Comparison of ENCODE assay signal across 9 mouse cellular contexts in genomic region chr4:80872847-80873644, GRCm38 (mm10). TPM values are rescaled to one million over a fixed set of nuclear protein-coding genes. Genes with fewer than 3 reads are reported as not detected.
DNase-seq lines count a peak whose midpoint lies in the region; ATAC-seq and TF ChIP-seq lines count a peak whose summit lies in the region.
"Had no signal": no experiment of that assay in that cellular context is flagged by ENCODE, and none has a peak within 500 bp of the region (broad histone marks: within the 10 kb centered on the region; RNA-seq: fewer than 3 reads in every experiment).

No protein-coding gene starts in this region.

- peak; percentile 60 for TF ChIP-seq CTCF in liver, postnatal 0 days (IDR thresholded peaks at IDR 0.05; ENCODE audit: low read depth)

- no peaks in the 10 kb centered on the region for H3K36me3 ChIP-seq in forebrain, embryonic 13.5 days (ENCODE audit: poor library complexity, severe bottlenecking)
- no peaks in the 10 kb centered on the region for H3K36me3 ChIP-seq in forebrain, embryonic 11.5 days (ENCODE audit: control insufficient read depth, insufficient read depth, low read length)
- no peaks in the 10 kb centered on the region for H3K36me3 ChIP-seq in embryonic facial prominence, embryonic 14.5 days (ENCODE audit: control insufficient read depth, insufficient read depth, low read length)
- no peaks in the 10 kb centered on the region for H3K36me3 ChIP-seq in liver, postnatal 0 days (replicated peaks; ENCODE audit: insufficient read depth, low read length)
- H3K36me3 ChIP-seq: G1E had no signal

- no peak overlapping the region for H3K9ac ChIP-seq in forebrain, embryonic 13.5 days
- H3K9ac ChIP-seq in forebrain, embryonic 11.5 days (ENCODE audit: low read length): no peak overlapping the region
- H3K9ac ChIP-seq in embryonic facial prominence, embryonic 14.5 days (ENCODE audit: low read depth, low read length): no peak overlapping the region
- H3K9ac ChIP-seq in liver, postnatal 0 days (replicated peaks): no peak overlapping the region

- 40% methylated on average over 6 of the region's 6 CpGs for WGBS in forebrain, embryonic 13.5 days
- 37% methylated on average over 6 of the region's 6 CpGs for WGBS in forebrain, embryonic 11.5 days
- WGBS in embryonic facial prominence, embryonic 14.5 days: 39% methylated on average over 6 of the region's 6 CpGs
- WGBS in liver, postnatal 0 days (ENCODE audit: insufficient replicate concordance): 36% methylated on average over 6 of the region's 6 CpGs

- DNase-seq in forebrain, embryonic 11.5 days (ENCODE audit: low spot score): no peak
- DNase-seq in A20 (ENCODE audit: low read depth, low spot score): peak; percentile 7
- peak; percentile 52 for DNase-seq in embryonic facial prominence, embryonic 14.5 days (ENCODE audit: low spot score)
- DNase-seq in liver, postnatal 0 days: no peak
- DNase-seq in cerebellum, postnatal 36 days: no peak
- DNase-seq in cerebellum, adult 9-11 months: no peak
- DNase-seq in cerebellum, adult 11-12 months: no peak

- no peak for TF ChIP-seq EP300 in liver, postnatal 0 days (IDR thresholded peaks at IDR 0.05; ENCODE audit: low read depth)

- no peaks in the 10 kb centered on the region for H3K4me1 ChIP-seq in forebrain, embryonic 13.5 days
- H3K4me1 ChIP-seq in forebrain, embryonic 11.5 days (replicated peaks; ENCODE audit: control insufficient read depth, insufficient read depth, low read length): no peaks in the 10 kb centered on the region
- no peaks in the 10 kb centered on the region for H3K4me1 ChIP-seq in embryonic facial prominence, embryonic 14.5 days (ENCODE audit: control insufficient read depth, insufficient read depth, low read length)
- peaks cover 7% of the 10 kb centered on the region; the same call in 1 of the 2 replicates for H3K4me1 ChIP-seq in liver, postnatal 0 days (ENCODE audit: insufficient read depth)

- no peaks in the 10 kb centered on the region for H3K27me3 ChIP-seq in forebrain, embryonic 13.5 days
- H3K27me3 ChIP-seq in forebrain, embryonic 11.5 days (ENCODE audit: control insufficient read depth, insufficient read depth, low read length): no peaks in the 10 kb centered on the region
- no peaks in the 10 kb centered on the region for H3K27me3 ChIP-seq in embryonic facial prominence, embryonic 14.5 days (replicated peaks; ENCODE audit: control insufficient read depth, insufficient read depth, low read length)
- H3K27me3 ChIP-seq in liver, postnatal 0 days (ENCODE audit: insufficient read depth, low read length): no peaks in the 10 kb centered on the region

- no peak overlapping the region for H3K4me3 ChIP-seq in forebrain, embryonic 13.5 days
- no peak overlapping the region for H3K4me3 ChIP-seq in forebrain, embryonic 11.5 days (ENCODE audit: low read depth, low read length)
- no peak overlapping the region for H3K4me3 ChIP-seq in embryonic facial prominence, embryonic 14.5 days (ENCODE audit: low read depth, low read length)
- H3K4me3 ChIP-seq in liver, postnatal 0 days (ENCODE audit: low read depth, low read length): no peak overlapping the region

- H3K27ac ChIP-seq in forebrain, embryonic 13.5 days: no peak overlapping the region
- H3K27ac ChIP-seq in forebrain, embryonic 11.5 days (ENCODE audit: low read depth, low read length): no peak overlapping the region
- H3K27ac ChIP-seq in embryonic facial prominence, embryonic 14.5 days (replicated peaks; ENCODE audit: low read depth, low read length): no peak overlapping the region
- peak overlapping the region; percentile 51; the same call in 1 of the 2 replicates for H3K27ac ChIP-seq in liver, postnatal 0 days (ENCODE audit: low read depth)

- H3K9me3 ChIP-seq in forebrain, embryonic 13.5 days (replicated peaks): no peaks in the 10 kb centered on the region
- no peaks in the 10 kb centered on the region for H3K9me3 ChIP-seq in forebrain, embryonic 11.5 days (ENCODE audit: control insufficient read depth, low read length)
- no peaks in the 10 kb centered on the region for H3K9me3 ChIP-seq in embryonic facial prominence, embryonic 14.5 days (ENCODE audit: control insufficient read depth, low read length)
- H3K9me3 ChIP-seq in liver, postnatal 0 days (ENCODE audit: low read length): no peaks in the 10 kb centered on the region

- peak; percentile 51; the same call in 1 of the 2 replicates for ATAC-seq in forebrain, embryonic 13.5 days
- ATAC-seq in forebrain, embryonic 11.5 days (replicated peaks; ENCODE audit: low FRiP score): no peak
- ATAC-seq in embryonic facial prominence, embryonic 14.5 days (ENCODE audit: low read depth): no peak
- ATAC-seq in liver, postnatal 0 days: peak; percentile 69

- no peak overlapping the region for H3K4me2 ChIP-seq in forebrain, embryonic 13.5 days
- no peak overlapping the region for H3K4me2 ChIP-seq in forebrain, embryonic 11.5 days (ENCODE audit: low read depth, low read length, severe bottlenecking)
- no peak overlapping the region for H3K4me2 ChIP-seq in embryonic facial prominence, embryonic 14.5 days (ENCODE audit: low read depth, low read length)
- H3K4me2 ChIP-seq in liver, postnatal 0 days (ENCODE audit: low read depth, low read length): no peak overlapping the region

RNA-seq across cellular contexts. Expression of gene Lurap1l, which starts 37.4 kb away (rescaled TPM):
- polyA plus RNA-seq in forebrain, embryonic 13.5 days (2015; fragmentation: Nextera tagmentation; extraction: Ambion mirVana): 3.2 and 3.3 TPM in 2 replicates
- 2.5 TPM in 2 replicates for polyA plus RNA-seq in forebrain, embryonic 11.5 days (2014; fragmentation: Nextera tagmentation; extraction: Ambion mirVana)
- polyA plus RNA-seq in embryonic facial prominence, embryonic 14.5 days (2014; fragmentation: Nextera tagmentation; extraction: Ambion mirVana): 14.6 and 14.8 TPM in 2 replicates
- 14.2 and 19.7 TPM in 2 replicates for polyA plus RNA-seq in liver, postnatal 0 days (2015; fragmentation: Nextera tagmentation; extraction: Ambion mirVana)
- polyA plus RNA-seq: G1E had no signal

RNA-seq across cellular contexts. Expression of gene Tyrp1, which starts 39.1 kb away (rescaled TPM):
- polyA plus RNA-seq in forebrain, embryonic 13.5 days (2015; fragmentation: Nextera tagmentation; extraction: Ambion mirVana): 0.06 and 0.28 TPM in 2 replicates
- polyA plus RNA-seq in forebrain, embryonic 11.5 days (2014; fragmentation: Nextera tagmentation; extraction: Ambion mirVana): 0.11 TPM in 1 of 2 replicates, not detected in the other
- polyA plus RNA-seq in embryonic facial prominence, embryonic 14.5 days (2014; fragmentation: Nextera tagmentation; extraction: Ambion mirVana): 0.79 and 1.9 TPM in 2 replicates
- not detected in 2 replicates for polyA plus RNA-seq in liver, postnatal 0 days (2015; fragmentation: Nextera tagmentation; extraction: Ambion mirVana)
- polyA plus RNA-seq: G1E had no signal

Comparison
In these comparisons a context has a peak if more than half of its experiments do, and no peak if none do; other contexts are left out.
1. ATAC-seq: peak in forebrain, embryonic 13.5 days (single experiment) and liver, postnatal 0 days (single experiment); none in forebrain, embryonic 11.5 days (single experiment) and embryonic facial prominence, embryonic 14.5 days (single experiment).
2. DNase-seq: peak in A20 (single experiment) and embryonic facial prominence, embryonic 14.5 days (single experiment); none in forebrain, embryonic 11.5 days (single experiment), liver, postnatal 0 days (single experiment), cerebellum, postnatal 36 days (0 of 2), cerebellum, adult 9-11 months (single experiment) and cerebellum, adult 11-12 months (single experiment).